Mouse (Mus musculus) mouse trophoblast stem cell (cell line): ENCODE results near the gene Sox5.

Source experiments
- in situ Hi-C, 2 experiments: fragments of 300-500 bp; cut with MseI, MboI; formaldehyde crosslinking; loops; 2 replicates in 1 of 2; 3 replicates in 1 of 2; pipeline ENCODE4 v1.15.1; 2025

Sox5 gene

DNA sequence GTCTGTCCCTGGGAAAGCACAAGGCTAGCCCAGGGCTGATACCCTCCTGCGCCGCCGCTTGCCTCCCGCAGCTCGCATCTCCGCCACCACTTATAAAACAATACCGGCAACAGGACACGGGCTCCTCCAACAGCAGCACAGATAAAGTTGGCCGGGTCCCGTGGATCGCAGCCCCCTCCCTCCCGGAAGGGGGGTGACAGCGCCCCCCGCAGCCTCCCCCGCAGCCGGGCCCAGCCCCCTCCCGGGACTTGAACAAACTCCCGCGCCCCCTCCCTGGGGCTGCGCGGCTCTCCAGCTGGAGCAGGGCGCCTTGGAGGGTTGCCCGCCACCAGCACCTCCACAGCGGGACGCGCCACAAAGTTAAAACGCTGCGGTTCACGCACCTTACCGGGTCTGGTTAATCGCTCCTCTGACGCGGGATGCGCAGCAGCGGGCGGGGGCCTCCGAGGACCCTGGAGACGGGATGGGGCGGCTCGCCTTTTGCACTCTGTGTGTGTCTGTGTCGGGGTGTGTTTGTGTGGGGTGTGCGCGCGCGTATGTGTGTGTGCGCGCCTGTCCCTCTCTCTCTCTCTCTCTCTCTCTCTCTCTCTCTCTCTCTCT, at the start of gene Sox5:
Gene Sox5 (minus strand): TSS at position 547 of the 600 bp plus-strand sequence.
- in situ Hi-C loops = no loop called here

DNA sequence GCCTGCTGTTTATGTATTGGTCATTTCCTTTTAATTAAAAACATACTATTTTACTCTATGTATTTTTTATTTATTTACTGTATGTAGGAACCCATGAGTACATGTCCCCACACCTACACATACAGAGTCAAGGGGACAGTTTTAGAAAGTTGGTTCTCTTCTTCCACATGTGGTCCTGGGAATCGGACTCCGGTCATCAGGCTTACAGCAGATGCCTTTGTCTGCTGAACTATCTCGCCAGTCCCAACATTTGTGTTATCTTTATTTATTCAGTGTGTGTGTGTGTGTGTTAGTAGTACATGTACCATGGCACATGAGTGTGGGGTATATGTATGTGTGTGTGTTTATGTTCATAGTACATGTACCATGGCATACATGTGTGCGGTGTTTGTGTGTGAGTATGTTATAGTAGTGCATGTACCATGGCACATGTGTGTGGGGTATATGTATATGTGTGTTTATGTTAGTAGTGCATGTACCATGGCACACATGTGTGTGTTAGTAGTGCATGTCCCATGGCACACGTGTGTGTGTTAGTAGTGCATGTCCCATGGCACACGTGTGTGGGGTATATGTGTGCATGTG, 43.3 kb upstream of the Sox5 start:
- in situ Hi-C loops = no loop called here

DNA sequence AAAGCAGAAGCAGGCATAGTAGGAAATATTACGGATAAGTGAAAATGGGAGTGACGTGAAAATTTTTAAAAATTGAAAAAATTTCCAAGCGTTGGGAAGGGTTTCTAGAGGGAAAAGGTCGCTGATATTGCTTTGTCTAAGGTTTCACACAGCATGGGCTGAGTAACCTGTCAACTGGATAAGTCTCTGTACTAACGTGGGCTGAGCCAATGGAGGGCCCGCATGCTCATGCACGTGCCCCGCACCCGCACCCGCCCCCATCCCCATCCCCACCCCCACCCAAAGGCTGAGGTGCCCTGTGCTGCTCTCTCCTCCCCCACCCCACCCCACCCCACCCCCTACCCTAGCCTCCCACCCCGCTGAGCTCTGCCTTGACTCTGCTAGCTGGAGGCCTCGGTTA, 42.4 kb upstream of the Sox5 start:
- in situ Hi-C loops = no loop called here

DNA sequence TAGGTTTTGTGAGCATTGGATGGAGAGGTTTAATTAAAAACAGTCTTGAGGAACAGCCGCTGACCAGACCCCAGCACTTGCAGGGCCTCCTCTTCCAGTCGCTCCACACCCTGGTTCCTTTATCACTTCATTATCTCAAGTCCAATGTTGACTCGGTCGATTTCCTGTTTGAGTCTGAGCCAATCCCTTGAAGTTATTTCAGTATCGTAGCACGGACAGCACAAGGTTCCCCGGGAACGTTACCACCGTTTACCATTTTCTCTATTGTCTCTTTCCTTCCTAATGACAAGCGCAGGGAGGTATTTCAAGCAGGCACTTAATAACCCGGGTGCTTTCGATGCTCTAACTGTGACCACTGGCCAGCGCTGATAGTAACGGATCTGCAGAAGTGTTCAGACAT, 40.8 kb upstream of the Sox5 start:
- in situ Hi-C loops = no loop called here

DNA sequence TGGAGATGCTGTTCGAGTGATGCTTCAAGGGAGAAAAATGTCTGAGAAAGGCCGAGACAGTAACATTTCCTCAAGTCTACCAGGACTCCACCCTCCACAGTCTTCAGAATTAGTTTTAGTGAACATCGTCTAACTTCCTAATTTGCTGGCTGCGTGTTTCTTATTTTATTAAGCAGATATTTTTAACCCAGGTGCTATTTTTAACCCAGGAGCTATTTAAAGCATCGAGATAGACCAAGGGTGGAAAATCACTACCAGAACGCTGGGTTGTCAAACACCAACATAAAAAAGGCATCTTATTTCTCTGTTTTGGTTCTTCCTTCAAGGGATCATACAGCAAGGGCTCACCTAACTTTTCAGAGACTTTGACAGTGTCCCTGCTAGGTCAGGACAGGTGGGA, 39.2 kb upstream of the Sox5 start:
- in situ Hi-C loops = no loop called here

DNA sequence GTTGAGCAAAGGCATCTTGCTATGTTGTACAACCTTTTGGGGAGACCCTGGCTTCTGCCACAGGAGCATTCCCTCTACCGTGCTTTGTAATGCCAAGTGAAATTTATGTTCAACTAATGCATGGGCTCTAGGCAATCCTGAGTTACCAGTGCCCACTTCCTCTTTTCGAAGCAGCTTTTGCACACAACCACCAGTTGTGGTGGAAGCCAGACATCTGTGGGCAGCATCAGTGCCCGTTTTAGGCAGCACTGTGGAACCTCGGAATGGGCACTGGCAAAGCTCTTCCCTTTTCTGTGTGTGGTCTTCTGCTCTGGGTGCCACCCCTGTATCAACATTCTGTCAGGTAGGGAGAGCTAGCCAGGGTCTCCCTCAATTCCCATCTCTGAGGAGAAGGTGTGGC, 36.2 kb upstream of the Sox5 start:
- in situ Hi-C loops = no loop called here

DNA sequence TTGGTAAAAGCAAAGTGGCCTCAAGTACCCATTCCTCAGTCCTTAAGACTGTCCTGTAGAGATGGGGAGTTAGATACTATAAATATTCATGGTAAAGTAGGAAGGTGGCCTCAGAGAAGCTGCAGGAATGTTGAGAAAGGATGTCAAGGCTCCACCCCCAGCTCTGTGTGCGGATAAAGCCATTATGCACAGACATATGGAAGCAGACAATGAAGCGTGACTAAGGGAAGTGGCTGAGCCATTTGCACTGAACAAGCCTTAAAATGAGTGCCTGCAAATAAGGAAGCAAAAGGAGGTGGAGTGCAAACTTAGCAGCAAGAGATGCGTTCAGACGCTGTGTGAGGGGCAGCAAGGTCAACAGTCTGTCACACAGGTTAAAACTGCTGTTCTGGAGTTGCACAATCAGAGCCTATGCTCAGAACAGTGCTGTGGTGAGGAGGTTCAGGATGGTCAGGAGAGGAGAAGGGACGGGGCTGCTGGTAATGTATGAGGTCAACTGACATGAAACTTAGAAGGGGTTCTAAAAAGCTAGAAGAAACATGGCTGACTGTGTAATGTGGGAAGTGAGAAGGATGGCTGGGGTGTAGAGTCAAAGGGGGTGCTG, 35.7 kb upstream of the Sox5 start:
- in situ Hi-C loops = no loop called here

DNA sequence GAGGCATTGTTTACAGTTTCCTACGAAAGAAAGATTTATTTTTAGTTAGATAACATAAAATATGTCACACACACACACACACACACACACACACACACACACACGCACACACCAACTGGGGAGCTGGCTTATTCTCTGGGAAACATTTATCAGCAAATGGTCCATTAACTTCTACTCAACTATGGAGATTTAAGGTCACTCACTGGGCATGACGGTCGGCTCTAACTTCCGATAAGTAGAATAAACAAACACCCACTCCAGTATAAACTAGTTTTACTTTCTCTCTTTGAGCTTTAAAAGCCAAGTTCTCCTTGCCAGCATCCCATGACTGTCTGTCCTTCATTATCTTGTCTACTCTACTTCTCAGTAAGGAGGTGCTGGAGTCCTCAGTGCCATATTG, 33.8 kb upstream of the Sox5 start:
- in situ Hi-C loops = no loop called here

DNA sequence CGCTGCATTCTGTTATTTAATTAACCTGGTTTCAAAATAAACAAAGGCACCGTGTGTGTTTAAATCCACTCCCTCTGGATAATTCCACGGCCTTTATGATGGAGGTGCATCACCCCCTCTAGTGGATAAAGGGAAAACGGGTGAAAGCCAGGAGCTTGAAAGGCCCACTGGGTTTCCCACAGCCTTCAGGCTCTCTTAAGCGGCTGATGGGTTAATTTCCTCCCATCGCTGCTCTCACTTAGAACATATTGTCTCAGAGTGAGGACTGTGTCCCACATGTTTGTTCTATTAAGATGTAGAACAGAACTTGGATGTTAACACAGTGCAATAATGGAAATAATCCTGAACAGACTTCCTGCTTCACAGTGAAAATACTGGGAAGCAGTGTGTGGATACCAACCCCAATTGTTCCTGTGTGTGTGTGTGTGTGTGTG, 33.2 kb upstream of the Sox5 start:
- in situ Hi-C loops = no loop called here

DNA sequence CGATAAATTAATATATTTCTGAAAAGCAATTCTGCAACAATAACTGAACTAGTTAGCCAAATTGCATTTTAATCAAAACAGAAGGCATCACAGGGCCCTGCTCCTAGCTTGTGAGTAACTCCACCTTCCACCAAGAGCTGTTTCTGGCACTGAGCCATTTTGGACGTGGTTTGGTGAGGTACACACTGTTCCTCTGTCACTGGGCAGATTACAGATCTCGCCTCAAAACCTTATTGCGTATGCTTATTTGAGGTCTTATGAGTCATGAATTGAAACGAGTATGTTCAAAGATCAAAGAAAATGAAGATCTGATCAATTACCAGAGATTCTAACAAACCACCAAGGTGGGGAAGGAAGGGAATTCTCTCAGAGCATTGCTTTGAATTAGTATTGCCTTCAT, 22.5 kb upstream of the Sox5 start:
- in situ Hi-C loops = no loop called here

DNA sequence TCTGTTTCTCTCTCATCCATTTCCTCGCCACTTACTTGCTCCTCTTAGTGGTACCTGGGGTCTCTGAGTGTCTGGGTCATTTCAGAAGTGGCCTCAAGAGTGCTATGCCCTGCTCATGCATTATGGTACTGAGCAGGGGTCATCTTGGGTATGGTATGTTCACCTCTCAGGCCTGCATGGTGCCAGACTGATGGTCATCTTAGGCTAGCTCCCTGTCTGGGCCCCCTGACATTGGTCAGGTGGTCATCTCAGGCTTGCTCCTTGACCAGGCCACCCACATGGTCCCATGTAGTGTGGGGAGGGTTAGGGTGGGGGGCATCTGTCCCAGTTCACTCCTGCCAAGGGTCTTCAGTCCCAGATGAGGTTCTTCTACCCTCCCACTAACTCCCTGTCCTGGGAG, 21.3 kb upstream of the Sox5 start:
- in situ Hi-C loops = no loop called here

DNA sequence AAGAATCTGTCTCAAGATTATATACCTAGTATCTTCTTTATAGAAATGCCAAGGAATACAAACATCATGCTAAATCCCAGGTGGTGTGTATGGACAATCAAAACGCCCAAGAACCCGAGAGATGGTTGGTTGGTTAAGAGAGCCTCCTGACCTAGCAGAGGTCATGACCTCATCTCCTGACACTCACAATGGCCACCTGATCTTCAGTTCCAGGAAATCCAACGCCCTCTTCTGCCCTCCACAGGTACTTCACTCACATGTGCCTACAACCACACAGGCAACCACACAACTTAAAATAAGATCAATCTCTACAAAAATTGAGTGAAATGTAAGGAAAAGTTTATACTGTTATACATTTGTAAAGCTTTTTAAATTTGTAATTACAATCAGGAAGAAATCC, 12.6 kb upstream of the Sox5 start:
- in situ Hi-C loops = no loop called here

DNA sequence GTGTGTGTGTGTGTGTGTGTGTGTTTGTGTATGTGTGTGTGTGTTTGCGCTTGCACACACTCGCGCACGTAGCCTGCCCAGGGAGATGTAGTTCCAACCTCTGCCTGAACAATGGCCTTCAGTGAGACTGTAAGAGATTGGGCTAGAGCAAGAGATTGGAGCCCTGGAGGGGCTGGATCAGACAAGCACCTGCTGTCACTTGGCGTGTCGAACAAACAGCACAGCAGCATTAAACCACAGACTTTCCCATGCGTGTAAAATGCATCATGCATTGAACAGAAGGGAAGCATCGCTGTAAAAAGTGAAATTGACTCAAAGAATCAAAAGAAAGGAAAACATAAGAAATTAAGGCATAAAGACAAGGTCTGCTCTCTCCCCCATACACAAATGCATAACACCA, 11.1 kb upstream of the Sox5 start:
- in situ Hi-C loops = no loop called here

DNA sequence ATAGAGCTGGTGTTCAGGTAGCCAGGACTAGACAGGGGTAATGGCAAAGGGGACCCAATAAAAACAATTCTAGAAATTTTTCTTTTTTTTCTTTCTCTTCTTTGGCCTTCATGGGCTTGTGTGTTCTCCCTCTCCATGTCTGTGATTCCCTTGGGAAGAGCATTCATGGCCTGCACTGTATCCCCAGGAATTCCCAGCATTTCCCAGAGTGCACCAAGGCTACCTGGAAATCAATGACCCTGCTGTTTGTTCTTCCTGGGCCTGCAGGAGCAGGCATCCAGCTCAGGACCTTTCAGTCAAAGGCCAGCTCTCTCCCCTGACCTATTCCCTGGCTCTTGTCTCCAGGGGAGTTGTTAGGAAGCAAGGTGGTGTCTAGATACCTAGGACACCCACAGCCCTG, 1.5 kb upstream of the Sox5 start:
- in situ Hi-C loops = no loop called here

DNA sequence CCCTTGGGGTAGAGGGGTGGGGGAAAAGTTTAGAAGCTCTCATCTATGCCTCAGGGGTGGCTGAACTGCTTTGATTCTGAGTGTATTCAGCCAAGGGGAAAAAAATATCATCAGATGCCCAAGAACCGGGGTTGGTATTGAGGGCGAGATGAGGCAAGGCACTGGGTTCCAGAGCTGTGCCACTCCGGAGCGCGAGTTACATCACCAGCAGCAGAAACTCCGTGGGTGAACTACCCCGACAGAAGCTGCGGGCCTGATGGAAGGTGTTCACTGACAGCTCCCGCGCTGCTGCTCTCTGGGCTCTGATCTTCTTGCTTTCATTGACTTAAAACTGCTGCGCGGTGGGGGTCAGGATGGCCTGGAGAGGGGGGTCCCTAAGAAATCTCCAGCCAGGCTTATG, 1.1 kb upstream of the Sox5 start:
- in situ Hi-C loops = no loop called here

DNA sequence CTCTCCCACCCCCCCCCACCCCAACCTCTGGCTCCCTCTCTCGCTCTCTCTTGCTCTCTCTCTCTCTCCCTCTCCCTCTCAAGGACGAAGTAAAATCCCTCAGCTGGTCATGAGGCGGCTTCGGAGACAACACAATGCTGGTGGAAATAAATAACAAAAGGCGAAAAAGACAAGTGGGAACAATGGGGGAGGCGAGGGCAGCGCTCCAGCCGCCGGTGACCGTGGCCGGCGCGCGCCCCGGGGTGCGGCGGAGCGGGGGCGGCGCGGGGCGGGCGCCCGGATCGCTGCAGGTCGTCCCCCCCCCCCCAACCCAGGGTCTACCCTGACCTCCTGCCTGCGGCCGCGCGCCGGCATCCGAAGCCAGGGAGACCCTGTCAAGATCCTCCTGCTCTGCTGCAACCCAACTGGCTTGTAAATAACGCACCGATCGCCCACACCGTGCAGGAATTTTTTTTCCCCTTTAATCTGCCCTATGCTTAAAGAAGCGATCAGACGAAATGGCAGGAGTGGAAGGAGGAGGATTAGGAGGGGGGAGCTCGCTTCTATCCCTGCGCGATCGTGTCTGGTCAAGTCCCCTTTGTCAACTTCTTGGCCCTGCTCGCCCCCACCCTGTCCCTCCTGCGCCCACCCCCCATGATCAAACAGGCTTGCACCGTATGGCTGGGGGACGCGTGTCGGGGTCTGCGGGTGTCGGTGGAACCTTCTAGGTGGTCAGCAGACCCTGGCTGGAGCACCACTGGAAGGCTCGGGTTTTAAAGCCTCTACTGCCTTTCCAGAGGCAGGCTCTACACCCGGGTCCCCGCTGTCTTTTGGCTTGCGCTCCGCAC, 467 bp upstream of the Sox5 start:
- in situ Hi-C loops = no loop called here

DNA sequence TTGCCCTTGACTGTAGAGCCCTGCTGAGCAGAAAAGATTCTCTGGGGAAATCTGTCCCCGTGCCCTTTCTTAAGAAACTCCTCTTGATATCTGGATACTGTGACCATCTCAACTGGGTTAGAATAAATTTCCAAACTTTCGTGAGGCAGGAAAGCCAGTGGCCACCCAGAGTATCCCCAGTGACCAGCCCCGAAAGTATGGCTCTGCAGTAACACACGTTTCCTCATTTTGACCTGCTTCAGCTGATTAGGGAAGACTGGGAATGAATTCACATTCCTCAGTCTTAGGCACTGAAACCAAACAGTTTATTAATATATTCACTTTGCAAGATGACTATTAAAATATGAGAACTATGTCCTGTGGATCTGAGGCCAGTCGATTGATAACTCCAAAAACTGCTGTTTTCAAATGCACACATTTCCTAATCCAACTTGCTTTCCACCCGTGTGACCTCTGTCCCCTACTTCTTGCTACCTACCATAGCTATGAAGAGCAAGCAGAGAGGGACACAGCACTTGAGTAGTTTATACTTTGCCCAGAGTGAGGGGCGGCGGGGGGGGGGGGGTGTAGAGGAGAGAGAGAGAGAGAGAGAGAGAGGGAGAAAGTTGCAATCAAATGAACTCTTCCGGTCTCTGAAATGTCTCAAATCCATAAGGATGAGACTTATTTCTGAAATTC, 1.0 kb downstream of the Sox5 start:
- in situ Hi-C loops = no loop called here

DNA sequence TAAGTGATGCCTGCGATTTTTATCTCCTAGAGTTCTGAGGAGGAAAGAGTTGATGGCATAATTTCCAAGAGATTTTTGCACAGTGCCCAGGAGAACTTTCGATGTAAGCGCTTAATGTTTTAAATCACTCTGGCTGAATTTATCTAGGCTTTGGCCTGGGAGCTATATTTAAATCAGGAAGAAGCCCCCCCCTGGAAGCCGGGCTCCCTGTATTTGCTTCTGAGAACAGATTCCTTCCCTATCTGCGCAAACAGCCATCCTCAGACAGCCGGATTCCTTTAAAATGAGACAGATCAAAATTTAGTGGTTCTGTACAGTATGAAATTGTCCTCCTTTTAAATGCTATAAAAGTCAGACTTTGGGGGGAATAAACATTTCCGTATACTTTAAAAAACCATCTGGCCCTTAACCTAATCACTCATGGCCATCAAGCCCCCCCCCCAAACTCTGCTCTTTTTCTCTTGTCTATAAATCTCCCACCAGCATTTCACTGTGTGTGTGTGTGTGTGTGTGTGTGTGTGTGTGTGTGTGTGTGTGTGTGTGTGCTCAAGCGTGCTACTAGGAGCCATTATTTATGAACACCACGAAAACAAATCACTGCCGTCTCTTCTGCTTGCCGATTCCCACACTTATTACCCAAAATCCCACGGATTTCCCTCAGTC, 1.7 kb downstream of the Sox5 start:
- in situ Hi-C loops = no loop called here

DNA sequence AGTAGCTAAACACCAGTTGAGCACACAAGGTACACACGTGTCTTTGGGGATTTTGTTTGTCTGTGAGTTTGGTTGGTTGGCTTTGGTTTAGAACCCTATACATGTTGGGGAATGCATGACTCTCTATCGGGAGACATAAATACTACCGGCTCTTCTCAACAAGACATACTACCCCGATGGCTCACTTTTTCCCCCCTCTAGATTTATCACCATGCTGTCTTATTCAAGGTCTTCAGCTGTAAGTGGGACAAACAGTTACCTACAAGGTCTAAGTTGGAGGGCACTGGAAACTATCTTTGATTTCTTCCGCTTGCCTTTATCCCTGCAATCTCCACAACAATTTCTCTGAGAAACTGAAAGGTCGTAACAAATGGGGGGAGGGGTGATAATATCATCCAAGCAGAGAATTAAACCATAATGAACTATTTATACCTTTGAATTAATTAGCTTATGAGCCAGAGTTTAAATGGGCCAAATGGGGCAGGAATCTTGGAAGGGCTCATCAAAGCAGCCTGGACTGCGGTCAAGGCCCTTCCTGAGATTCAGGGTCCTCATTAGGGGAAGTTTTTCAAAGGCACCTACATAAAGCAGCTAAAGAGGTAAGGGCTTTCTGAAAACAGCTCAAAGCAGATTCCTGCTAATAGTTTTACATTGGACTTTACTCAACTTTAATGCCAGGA, 4.3 kb downstream of the Sox5 start:
- in situ Hi-C loops = no loop called here

DNA sequence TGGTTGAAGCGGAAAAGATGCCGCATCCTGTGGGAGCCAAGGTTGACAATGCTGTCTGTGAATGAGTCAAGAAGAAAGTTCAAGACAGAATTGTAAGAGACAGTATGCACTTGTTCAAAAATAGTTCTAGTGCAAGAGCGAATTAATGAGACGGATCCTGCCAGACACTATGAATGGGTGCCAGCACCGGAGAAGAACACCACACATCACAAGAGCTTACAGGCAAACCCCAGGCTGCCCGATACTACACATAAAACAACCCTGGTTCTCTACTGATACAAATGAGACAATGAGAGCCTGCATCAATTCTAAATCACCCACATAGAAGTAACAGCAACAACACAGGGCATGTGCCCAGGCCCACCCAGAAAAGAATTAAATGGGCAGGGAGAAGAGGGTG, 8.0 kb downstream of the Sox5 start:
- in situ Hi-C loops = no loop called here

DNA sequence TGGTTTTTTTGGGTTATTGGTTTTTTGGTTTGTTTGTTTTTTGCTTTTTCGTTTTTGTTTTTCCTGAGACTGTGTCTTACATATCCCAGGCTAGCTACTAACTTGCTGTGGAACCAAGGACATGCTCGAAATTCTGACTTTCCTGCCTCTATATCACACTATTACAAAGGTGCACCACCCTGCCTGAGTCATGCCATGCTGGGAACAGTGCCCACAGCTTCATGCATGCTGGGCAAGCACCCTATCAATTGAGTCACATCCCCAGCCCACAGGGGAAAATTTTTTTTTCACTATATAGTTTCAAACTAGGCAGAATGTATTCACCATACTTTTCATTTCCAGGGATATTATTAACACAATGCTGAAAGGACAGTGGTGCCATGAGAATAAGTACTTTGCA, 8.8 kb downstream of the Sox5 start:
- in situ Hi-C loops = no loop called here
